Mouse (Mus musculus) heart, embryonic 14.5 days (tissue): ENCODE results near the gene Arsg. TPM values are rescaled to one million over a fixed set of nuclear protein-coding genes. Genes with fewer than 3 reads are reported as not detected.

Source experiments
- ATAC-seq: fragments of 200-750 bp; cut with Nextera tagmentation; 2 replicates; pipeline ENCODE4 v1.8.0; 2017; ENCODE audit warnings: low read depth, moderate TSS enrichment; ENCODE audit not compliant: insufficient number of reproducible peaks, insufficient read depth, low FRiP score
- H3K27ac ChIP-seq, 2 experiments: fragments of 200-500 bp in 1 of 2; fragments of 300-500 bp in 1 of 2; sonication (generic) in 1 of 2; replicated peaks in 1 of 2; 2 replicates each; pipeline ENCODE4 v1.5.1; 2012 to 2014; ENCODE audit warnings: low read depth in 2 of 2, low read length in 2 of 2, control low read depth in 1 of 2, mild to moderate bottlenecking in 1 of 2, mixed read lengths in 1 of 2; ENCODE audit not compliant: control insufficient read depth in 1 of 2, insufficient read depth in 1 of 2
- H3K27me3 ChIP-seq: fragments of 300-500 bp; sonication (generic); 2 replicates; pipeline ENCODE4 v1.6.1; 2014; ENCODE audit warnings: mild to moderate bottlenecking, low read length, control low read depth; ENCODE audit not compliant: control insufficient read depth, insufficient read depth
- H3K36me3 ChIP-seq: fragments of 300-500 bp; sonication (generic); 2 replicates; pipeline ENCODE4 v1.6.1; 2014; ENCODE audit warnings: mild to moderate bottlenecking, control low read depth, low read length, mixed read lengths; ENCODE audit not compliant: control insufficient read depth, insufficient read depth
- H3K4me1 ChIP-seq, 2 experiments: fragments of 200-500 bp in 1 of 2; fragments of 300-500 bp in 1 of 2; sonication (generic) in 1 of 2; 2 replicates each; pipeline ENCODE4 v1.6.1; 2012 to 2014; ENCODE audit warnings: low read length in 2 of 2, control low read depth in 1 of 2, mixed read lengths in 1 of 2; ENCODE audit not compliant: control insufficient read depth in 2 of 2, insufficient read depth in 2 of 2
- H3K4me2 ChIP-seq: fragments of 300-500 bp; sonication (generic); 2 replicates; pipeline ENCODE4 v1.6.1; 2014; ENCODE audit warnings: mild to moderate bottlenecking, low read length
- H3K4me3 ChIP-seq, 2 experiments: fragments of 200-500 bp in 1 of 2; fragments of 300-500 bp in 1 of 2; sonication (generic) in 1 of 2; 2 replicates each; pipeline ENCODE4 v1.5.1; 2012 to 2014; ENCODE audit warnings: low read length in 2 of 2, mild to moderate bottlenecking in 2 of 2, control low read depth in 1 of 2, low read depth in 1 of 2, moderate library complexity in 1 of 2; ENCODE audit not compliant: control insufficient read depth in 1 of 2, insufficient read depth in 1 of 2
- H3K9ac ChIP-seq: fragments of 300-500 bp; sonication (generic); 2 replicates; pipeline ENCODE4 v1.6.1; 2014; ENCODE audit warnings: mild to moderate bottlenecking, low read length
- H3K9me3 ChIP-seq: fragments of 300-500 bp; sonication (generic); 2 replicates; pipeline ENCODE4 v1.6.1; 2016; ENCODE audit warnings: low read length, control low read depth; ENCODE audit not compliant: control insufficient read depth
- WGBS: fragments of 180-500 bp; shearing (Covaris S2); extraction: QIAGEN DNeasy Blood & Tissue Kit; methylation state at CpG from one replicate; pipeline ENCODE4 v1.1.7; 2014; 5-methylcytosine and 5-hydroxymethylcytosine counted together
- polyA plus RNA-seq: library from polyadenylated mRNA; unstranded; fragments of >200 nt; fragmentation: Nextera tagmentation; extraction: Ambion mirVana; gene quantifications from 2 replicates; pipeline ENCODE4 v1.2.1, GENCODE M21; 2014

Arsg gene
- polyA plus RNA-seq, 1 experiment from 2014 or later, result 3.7 TPM

DNA sequence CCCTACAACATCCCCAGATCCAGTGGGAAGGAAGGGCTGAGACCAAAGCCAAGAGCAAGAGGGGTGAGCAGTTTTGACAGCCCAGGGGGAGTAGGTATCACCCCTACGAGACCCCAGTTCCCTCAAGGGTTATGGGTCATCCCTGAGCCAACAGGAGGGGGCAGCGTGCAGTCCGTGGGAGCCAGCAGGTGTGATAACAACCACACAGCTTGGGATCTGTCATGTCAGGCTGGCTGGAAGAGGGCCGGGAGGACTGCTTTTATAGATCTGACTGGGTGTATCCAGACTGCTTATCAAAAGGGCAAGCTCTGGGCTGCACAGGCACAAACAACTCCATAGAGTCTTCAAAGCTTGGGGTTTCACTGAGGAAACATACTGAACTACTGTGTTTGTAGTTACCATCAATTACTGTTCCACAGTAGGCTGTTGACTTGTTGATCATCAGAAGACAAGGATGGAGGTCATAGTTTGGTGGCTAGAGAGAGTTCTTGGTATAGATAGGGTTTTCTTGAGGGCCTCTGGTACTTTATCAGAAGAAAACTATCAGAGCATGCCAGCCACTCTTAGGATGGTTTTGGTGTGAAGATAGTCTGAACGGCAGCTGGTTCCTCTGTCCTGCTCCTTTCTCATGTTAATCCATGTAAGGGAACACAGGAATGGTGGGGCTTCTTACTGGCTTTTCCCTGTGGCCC is 76.6 kb downstream of the Arsg start:
- Histone ChIP-seq H3K4me3 (no peak overlapping the region), H3K9ac (no peak overlapping the region), H3K36me3 (no peaks in the 10 kb centered on the region), H3K9me3 (no peaks in the 10 kb centered on the region), H3K27me3 (no peaks in the 10 kb centered on the region), H3K27ac (no peak overlapping the region), H3K4me2 (no peak overlapping the region), H3K4me1 (peaks cover 14 to 20% of the 10 kb centered on the region in 2 experiments)
- no peak for ATAC-seq
- WGBS, result 46% methylated on average over 5 of the region's 5 CpGs

DNA sequence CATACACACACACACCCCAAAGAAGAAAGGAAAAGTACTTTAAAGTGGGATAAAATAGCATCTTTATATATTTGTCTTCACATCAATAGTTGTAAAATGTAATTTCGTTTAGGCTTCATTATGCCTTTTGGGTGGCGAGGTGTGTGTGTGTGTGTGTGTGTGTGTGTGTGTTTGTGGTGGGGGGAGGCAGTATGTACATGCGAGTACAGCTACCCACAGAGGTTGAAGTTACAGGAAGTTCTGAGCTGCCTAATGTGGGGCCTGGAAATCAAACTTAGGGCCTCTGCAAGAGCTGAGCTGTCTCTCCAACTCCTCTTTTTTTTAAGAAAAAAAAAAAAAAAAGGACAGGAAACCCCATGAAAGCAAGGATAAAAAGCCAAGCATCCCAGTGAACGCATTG is 80.7 kb downstream of the Arsg start:
- Histone ChIP-seq H3K4me3 (no peak overlapping the region), H3K9ac (no peak overlapping the region), H3K9me3 (no peaks in the 10 kb centered on the region), H3K27me3 (no peaks in the 10 kb centered on the region), H3K4me1 (peaks cover 11 to 23% of the 10 kb centered on the region in 2 experiments), H3K27ac (0 out of 4 replicates have a peak overlapping the region, but pooled peaks of 1 of the 2 experiments have one; percentile 33), H3K36me3 (no peaks in the 10 kb centered on the region), H3K4me2 (no peak overlapping the region)
- ATAC-seq, result no peak
- WGBS, result 70% methylated on average over 4 of the region's 4 CpGs

DNA sequence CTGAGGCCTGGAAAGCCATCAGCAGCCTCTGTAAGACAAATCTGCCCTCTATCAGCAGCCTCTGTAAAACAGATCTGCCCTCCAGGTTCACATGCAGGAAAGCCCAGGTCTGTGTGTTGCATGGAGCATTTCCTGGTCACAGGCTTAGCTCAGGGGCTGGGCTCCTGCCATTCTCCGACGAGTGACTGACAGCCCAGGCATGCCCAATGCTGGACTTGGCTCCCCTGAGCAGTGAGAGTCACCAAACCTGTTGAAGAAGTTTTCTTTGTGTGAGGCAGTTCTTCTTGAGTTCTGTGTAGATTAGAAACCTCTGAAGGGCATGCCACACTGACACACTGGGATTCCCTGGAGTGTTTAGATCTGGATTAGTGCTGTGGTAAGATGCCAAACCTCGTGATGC is 81.3 kb downstream of the Arsg start:
- Histone ChIP-seq H3K9me3 (no peaks in the 10 kb centered on the region), H3K36me3 (no peaks in the 10 kb centered on the region), H3K27ac (0 out of 4 replicates have a peak overlapping the region, but pooled peaks of 1 of the 2 experiments have one; percentile 33), H3K27me3 (no peaks in the 10 kb centered on the region), H3K4me2 (no peak overlapping the region), H3K9ac (no peak overlapping the region), H3K4me1 (peaks cover 11 to 23% of the 10 kb centered on the region in 2 experiments), H3K4me3 (no peak overlapping the region)
- 26% methylated on average over 3 of the region's 3 CpGs for WGBS
- ATAC-seq, result no peak

DNA sequence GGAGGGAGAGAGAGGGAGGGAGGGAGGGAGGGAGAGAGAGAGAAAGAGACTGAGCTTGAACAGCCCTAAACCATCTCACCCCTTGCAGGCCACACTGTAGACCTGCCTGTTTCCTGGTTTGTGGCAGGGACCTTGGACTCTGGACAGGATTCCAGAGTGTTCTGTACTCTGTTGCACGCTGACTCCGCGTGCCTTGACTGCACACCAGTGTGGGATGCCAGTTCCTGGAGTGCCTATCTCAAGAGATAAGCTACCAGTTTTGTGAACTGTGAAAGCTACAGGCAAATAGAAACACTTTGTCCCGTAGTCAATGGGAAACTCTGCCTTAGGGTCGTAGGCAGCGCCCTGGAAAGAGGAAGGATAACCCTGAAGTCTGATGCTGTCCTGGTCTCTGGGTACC is 83.0 kb downstream of the Arsg start:
- no peak for ATAC-seq
- Histone ChIP-seq H3K36me3 (no peaks in the 10 kb centered on the region), H3K4me2 (no peak overlapping the region), H3K27me3 (no peaks in the 10 kb centered on the region), H3K4me3 (no peak overlapping the region), H3K27ac (peak overlapping the region in 1 of 2 experiments; percentile 41; a peak in 1 of 4 replicates), H3K9me3 (no peaks in the 10 kb centered on the region), H3K9ac (no peak overlapping the region), H3K4me1 (peaks cover 16 to 36% of the 10 kb centered on the region in 2 experiments)
- WGBS, result 24% methylated on average over 6 of the region's 6 CpGs

DNA sequence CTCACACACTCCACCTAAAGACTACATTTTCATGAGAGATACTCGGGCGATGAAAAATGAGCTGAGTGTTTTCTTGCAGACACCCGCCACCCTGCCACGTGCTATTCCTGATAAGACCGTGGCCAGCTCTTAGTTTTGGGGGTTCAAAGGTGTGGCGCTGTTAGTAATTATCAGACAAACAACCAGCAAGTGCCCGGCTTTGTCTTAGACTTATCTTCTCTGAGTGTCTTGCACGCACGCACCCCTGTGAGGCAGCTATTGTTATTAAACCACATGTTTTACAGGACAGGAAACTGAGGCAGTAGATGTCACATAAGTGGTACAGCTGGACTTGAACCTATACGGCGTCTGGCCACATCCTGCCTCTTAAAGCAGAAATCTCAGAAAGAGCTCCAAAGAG is 84.2 kb downstream of the Arsg start:
- Histone ChIP-seq H3K27ac (no peak overlapping the region), H3K4me3 (no peak overlapping the region), H3K4me2 (no peak overlapping the region), H3K27me3 (no peaks in the 10 kb centered on the region), H3K9me3 (no peaks in the 10 kb centered on the region), H3K9ac (no peak overlapping the region), H3K36me3 (no peaks in the 10 kb centered on the region), H3K4me1 (peaks cover 19 to 39% of the 10 kb centered on the region in 2 experiments)
- WGBS, result 46% methylated on average over 11 of the region's 11 CpGs
- no peak for ATAC-seq

DNA sequence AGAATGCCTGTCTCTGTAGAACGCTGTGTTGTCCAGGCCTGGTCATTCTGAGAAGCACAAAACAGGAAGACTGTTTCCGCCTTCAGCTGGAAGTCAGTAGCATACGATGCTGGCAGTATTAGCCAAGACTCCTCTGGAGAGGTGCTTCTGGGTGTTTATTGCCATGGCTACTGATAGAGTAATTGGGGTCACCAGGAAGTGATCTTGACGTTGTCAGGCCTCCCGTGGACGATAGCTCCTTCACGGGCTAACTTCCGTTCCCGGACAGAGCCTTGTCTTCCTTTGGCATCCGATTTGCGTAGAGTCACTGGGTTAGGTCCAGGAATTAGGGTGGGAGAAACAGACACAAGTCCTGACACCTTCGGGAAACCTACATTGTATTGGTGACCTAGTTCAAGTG is 86.1 kb downstream of the Arsg start:
- Histone ChIP-seq H3K4me2 (no peak overlapping the region), H3K36me3 (no peaks in the 10 kb centered on the region), H3K4me1 (peaks cover 19 to 38% of the 10 kb centered on the region in 2 experiments), H3K9ac (no peak overlapping the region), H3K27ac (no peak overlapping the region), H3K9me3 (no peaks in the 10 kb centered on the region), H3K27me3 (no peaks in the 10 kb centered on the region), H3K4me3 (no peak overlapping the region)
- ATAC-seq, result no peak
- 80% methylated on average over 12 of the region's 12 CpGs for WGBS

DNA sequence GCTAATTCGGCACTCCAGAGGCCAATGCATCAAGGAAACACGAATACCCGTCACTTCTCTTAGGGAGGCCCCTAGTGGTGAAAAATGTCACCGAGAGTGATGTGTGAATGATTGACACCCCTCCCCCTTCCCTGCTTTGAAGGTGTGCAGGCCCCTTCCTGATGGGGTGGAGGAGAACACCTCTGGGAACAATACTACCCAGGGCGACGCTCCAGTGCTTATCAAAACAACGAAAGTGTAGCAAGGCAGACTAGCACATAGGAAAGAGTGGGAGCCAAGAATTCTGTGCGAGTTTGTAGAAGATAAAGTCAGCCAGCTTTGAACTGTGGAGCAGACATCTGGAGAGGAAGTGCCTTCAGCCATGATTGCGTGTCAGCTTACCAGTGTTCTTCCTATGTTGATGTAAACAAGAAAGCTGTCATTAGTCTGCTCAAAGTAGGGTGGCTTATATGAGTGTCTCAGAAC is 87.7 kb downstream of the Arsg start:
- Histone ChIP-seq H3K27ac (peak overlapping the region; percentile 28 to 35), H3K9ac (no peak overlapping the region), H3K27me3 (no peaks in the 10 kb centered on the region), H3K9me3 (no peaks in the 10 kb centered on the region), H3K4me2 (peak overlapping the region; percentile 32; the same call in 1 of the 2 replicates), H3K4me3 (no peak overlapping the region), H3K4me1 (peaks cover 19 to 32% of the 10 kb centered on the region in 2 experiments), H3K36me3 (no peaks in the 10 kb centered on the region)
- 5% methylated on average over 9 of the region's 9 CpGs for WGBS
- ATAC-seq, result peak; percentile 58
